Mouse (Mus musculus) forebrain, postnatal 0 days (tissue): Measurements from ENCODE around the gene Fzd1. TPM values are rescaled to one million over a fixed set of nuclear protein-coding genes. Genes with fewer than 3 reads are reported as not detected.
A peak's percentile ranks its signal among the peaks of the same experiment; 100 is the strongest.

Experiments
- ATAC-seq: fragments of 200-750 bp; cut with Nextera tagmentation; 2 replicates; pipeline ENCODE4 v1.8.0; 2017; ENCODE audit warnings: mild to moderate bottlenecking, moderate library complexity
- DNase-seq: peaks from one replicate; pipeline ENCODE4 v3.0.0-alpha.2; 2015
- H3K27ac ChIP-seq: fragments of 300-500 bp; sonication (generic); 2 replicates; pipeline ENCODE4 v1.5.1; 2014; ENCODE audit warnings: low read depth, mild to moderate bottlenecking, antibody characterized with exemption, low read length, moderate library complexity, mixed read lengths
- H3K27me3 ChIP-seq: fragments of 300-500 bp; sonication (generic); 2 replicates; pipeline ENCODE4 v1.6.1; 2014; ENCODE audit warnings: mild to moderate bottlenecking, low read length, mixed read lengths; ENCODE audit not compliant: insufficient read depth
- H3K36me3 ChIP-seq: fragments of 300-500 bp; sonication (generic); 2 replicates; pipeline ENCODE4 v1.6.1; 2014; ENCODE audit warnings: mild to moderate bottlenecking, moderate library complexity; ENCODE audit not compliant: insufficient read depth
- H3K4me1 ChIP-seq: fragments of 300-500 bp; sonication (generic); 2 replicates; pipeline ENCODE4 v1.6.1; 2014; ENCODE audit warnings: antibody characterized with exemption; ENCODE audit not compliant: insufficient read depth
- H3K4me2 ChIP-seq: fragments of 300-500 bp; sonication (generic); 2 replicates; pipeline ENCODE4 v1.6.1; 2014; ENCODE audit warnings: low read depth, mild to moderate bottlenecking, moderate library complexity
- H3K4me3 ChIP-seq: fragments of 300-500 bp; sonication (generic); 2 replicates; pipeline ENCODE4 v1.5.1; 2014; ENCODE audit warnings: low read depth, low read length, mixed read lengths
- H3K9ac ChIP-seq: fragments of 300-500 bp; sonication (generic); 2 replicates; pipeline ENCODE4 v1.6.1; 2014; ENCODE audit warnings: mild to moderate bottlenecking
- H3K9me3 ChIP-seq: fragments of 300-500 bp; sonication (generic); 2 replicates; pipeline ENCODE4 v1.6.1; 2016; ENCODE audit warnings: low read length
- CTCF ChIP-seq: sonication (generic); IDR thresholded peaks from 2 replicates; pipeline ENCODE4 v1.5.1; 2016; ENCODE audit warnings: antibody characterized with exemption, control low read depth, low read depth
- WGBS: fragments of 180-500 bp; shearing (Covaris S2); extraction: QIAGEN DNeasy Blood & Tissue Kit; methylation state at CpG from one replicate; pipeline ENCODE4 v1.1.7; 2014; 5-methylcytosine and 5-hydroxymethylcytosine counted together
- polyA plus RNA-seq: library from polyadenylated mRNA; unstranded; fragments of >200 nt; fragmentation: Nextera tagmentation; extraction: Ambion mirVana; gene quantifications from 2 replicates; pipeline ENCODE4 v1.2.1, GENCODE M21; 2015
- total RNA-seq: library from RNA; depleted of rRNA; stranded (reverse); fragments of >200 nt; gene quantifications from 2 replicates; pipeline ENCODE4 v1.2.3, GENCODE M21; 2014

Gene Fzd1
- total and polyA plus RNA-seq, 2 experiments from 2014 or later = 8.6 to 39.8 TPM

DNA sequence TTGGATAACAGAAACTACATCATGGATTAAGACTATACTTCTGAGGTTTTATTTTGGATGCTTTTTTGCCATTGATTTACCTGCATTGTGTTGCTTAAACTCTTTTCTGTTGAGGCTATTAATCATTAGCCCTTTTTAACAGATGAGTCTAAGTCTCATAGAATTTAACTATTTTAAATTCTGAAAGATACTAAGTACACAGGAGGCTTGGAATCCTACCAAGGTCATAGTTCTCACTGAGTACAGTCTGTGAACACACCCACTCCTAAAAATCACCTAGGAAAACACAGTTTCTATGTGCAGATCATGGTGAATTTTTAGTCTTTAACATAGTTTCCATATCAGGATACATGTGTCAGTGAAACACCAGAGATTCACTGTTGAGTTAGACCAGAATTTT is 4.1 kb upstream of the Fzd1 start:
- Histone ChIP-seq H3K27me3 (no peaks in the 10 kb centered on the region), H3K4me1 (peaks cover 7% of the 10 kb centered on the region; the same call in 1 of the 2 replicates), H3K9me3 (no peaks in the 10 kb centered on the region), H3K9ac (no peak overlapping the region), H3K27ac (no peak overlapping the region), H3K36me3 (no peaks in the 10 kb centered on the region), H3K4me2 (no peak overlapping the region), H3K4me3 (no peak overlapping the region)
- DNase-seq = no peak
- no peak for TF ChIP-seq CTCF
- ATAC-seq = no peak

DNA sequence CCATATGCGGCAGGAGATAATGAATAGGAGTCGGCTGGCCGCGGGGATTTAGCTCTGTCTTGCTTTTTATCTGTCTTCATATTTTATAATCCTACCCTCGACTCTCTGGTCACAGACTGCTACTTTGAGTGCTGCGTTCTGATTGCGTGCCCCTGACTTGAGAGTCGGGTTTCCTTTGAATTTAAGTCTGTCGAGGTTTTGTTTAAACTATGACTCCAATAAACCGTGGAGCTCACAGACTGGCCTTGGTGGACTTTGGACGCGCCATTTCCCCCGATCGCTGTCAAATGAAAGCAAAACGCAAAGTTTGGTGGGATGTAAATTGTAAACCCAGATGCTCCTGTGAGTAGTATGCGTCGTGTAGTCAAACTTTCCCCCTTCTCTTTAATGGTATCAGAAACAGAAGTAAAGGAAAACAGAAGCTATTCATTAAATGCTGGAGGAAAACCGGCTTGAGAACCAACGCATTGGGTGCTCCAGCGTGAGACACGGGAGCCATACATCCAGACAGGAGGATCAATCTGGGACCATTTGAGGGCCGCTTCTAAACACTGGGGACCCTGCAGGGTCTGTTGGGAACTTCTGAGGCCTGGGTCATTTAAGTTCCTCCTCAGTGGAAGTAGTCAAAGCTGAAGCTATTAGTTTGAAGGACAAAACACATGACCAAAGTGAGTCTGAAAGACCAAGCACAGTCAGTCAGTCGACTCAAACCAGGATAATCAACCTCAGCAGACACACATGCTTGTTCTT is 671 bp upstream of the Fzd1 start:
- H3K36me3 ChIP-seq = no peaks in the 10 kb centered on the region
- WGBS = under 1% methylated on average over 23 of the region's 23 CpGs
- H3K27ac ChIP-seq = peak overlapping the region; percentile 82
- no peaks in the 10 kb centered on the region for H3K9me3 ChIP-seq
- H3K4me1 ChIP-seq = peaks cover 7% of the 10 kb centered on the region; the same call in 1 of the 2 replicates
- H3K27me3 ChIP-seq = no peaks in the 10 kb centered on the region
- peak overlapping the region; percentile 83 for H3K4me3 ChIP-seq
- ATAC-seq (peak; percentile 18), DNase-seq (no peak)
- no peak for TF ChIP-seq CTCF
- H3K4me2 ChIP-seq = peak overlapping the region; percentile 99
- H3K9ac ChIP-seq = peak overlapping the region; percentile 66

DNA sequence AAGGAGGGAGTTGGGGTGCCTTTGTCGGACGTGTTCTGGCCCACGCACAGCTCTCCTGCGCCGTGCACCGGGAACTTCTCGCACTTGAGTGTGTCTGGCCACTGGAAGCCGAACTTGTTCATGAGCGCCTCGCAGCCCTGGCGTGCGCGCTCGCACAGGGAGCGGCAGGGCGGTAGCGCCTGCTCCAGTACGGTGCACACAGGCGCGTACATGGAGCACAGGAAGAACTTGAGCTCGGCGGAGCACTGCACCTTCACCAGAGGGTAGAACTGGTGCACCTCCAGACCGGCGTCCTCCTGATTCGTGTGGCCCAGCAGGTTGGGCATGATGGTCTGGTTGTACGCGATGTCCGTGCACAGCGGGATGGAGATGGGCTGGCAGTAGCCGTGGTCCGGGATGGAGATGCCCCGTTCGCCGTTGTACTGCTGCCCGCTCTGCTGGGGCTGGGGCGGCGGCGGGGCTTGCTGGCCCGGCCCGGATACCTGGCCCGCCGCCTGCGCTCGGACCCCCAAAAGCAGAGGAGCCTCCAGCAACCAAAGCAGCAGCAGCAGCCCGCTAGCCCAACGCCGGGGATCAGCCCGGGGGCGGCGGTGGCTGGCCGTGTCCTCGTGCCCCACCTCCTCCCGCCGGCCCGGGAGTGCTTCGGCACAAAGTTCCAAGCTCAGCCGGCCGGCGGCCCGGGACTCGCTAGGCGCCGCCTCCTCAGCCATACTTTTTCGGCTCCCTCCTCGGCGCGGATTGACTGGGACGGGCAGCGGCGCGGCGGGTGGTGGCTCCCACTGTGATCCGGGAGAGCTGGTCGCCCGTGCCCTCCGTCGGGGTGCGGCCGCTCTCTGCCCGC is 744 bp downstream of the Fzd1 start:
- WGBS = 1% methylated on average over 67 of the region's 80 CpGs
- no peaks in the 10 kb centered on the region for H3K36me3 ChIP-seq
- H3K4me2 ChIP-seq = peak overlapping the region; percentile 99
- peaks cover 7% of the 10 kb centered on the region; the same call in 1 of the 2 replicates for H3K4me1 ChIP-seq
- peak overlapping the region; percentile 83 for H3K4me3 ChIP-seq
- TF ChIP-seq CTCF = no peak
- peak overlapping the region; percentile 66 for H3K9ac ChIP-seq
- no peaks in the 10 kb centered on the region for H3K27me3 ChIP-seq
- peak overlapping the region; percentile 82 for H3K27ac ChIP-seq
- H3K9me3 ChIP-seq = no peaks in the 10 kb centered on the region
- DNase-seq (peak; percentile 75), ATAC-seq (peak; percentile 54)

DNA sequence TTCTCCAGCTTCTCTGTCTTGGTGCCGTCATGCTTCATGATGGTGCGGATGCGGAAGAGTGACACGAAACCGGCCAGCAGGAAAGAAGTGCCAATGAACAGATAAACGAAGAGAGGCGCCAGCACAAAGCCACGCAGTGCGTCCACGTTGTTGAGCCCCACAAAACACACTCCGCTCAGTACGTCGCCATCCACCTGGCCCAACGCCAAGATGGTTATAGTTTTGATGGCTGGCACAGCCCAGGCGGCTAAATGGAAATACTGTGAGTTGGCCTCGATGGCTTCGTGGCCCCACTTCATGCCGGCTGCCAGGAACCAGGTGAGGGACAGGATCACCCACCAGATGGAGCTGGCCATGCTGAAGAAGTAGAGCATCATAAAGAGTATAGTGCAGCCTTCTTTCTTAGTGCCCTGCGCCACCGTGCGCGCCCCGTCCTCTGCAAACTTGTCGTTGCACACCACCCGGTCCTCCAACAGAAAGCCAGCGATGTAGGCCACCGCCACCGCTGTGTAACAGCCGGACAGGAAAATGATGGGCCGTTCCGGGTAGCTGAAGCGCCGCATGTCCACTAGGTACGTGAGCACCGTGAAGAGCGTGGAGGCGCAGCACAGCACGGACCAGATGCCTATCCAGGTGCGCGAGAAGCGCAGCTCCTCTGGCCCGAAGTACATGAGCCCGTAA is 1.7 kb downstream of the Fzd1 start:
- H3K4me2 ChIP-seq = peak overlapping the region; percentile 99
- 1% methylated on average over 43 of the region's 43 CpGs for WGBS
- peak overlapping the region; percentile 66 for H3K9ac ChIP-seq
- no peak; the same call in 1 of the 2 replicates for ATAC-seq
- H3K27me3 ChIP-seq = no peaks in the 10 kb centered on the region
- peak overlapping the region; percentile 83 for H3K4me3 ChIP-seq
- H3K27ac ChIP-seq = peak overlapping the region; percentile 82; the same call in 1 of the 2 replicates
- H3K36me3 ChIP-seq = no peaks in the 10 kb centered on the region
- peaks cover 7% of the 10 kb centered on the region; the same call in 1 of the 2 replicates for H3K4me1 ChIP-seq
- peak; percentile 67 for DNase-seq
- peak; percentile 32 for TF ChIP-seq CTCF
- H3K9me3 ChIP-seq = no peaks in the 10 kb centered on the region

DNA sequence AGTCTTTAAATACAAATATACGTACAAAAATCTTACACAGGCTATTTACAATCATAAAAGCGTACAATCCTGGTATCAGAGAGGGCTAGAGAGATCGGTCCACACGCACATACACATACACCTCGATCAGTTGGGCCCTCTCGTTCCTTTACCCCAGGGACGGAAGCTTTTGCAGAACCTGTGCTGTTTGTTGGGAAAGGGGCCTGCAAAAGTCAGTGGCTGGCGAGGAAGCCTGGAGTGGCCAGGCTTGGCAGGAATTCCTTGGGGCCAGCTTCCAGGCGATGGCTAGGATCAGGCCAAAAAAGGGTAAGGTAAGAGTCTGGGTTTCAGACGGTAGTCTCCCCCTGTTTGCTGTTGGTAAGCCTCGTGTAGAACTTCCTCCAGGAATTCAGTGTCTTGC is 2.5 kb downstream of the Fzd1 start:
- H3K27ac ChIP-seq = no peak overlapping the region
- no peak for TF ChIP-seq CTCF
- H3K4me2 ChIP-seq = peak overlapping the region; percentile 99
- no peaks in the 10 kb centered on the region for H3K27me3 ChIP-seq
- H3K36me3 ChIP-seq = no peaks in the 10 kb centered on the region
- no peaks in the 10 kb centered on the region for H3K9me3 ChIP-seq
- WGBS = 27% methylated on average over 11 of the region's 11 CpGs
- H3K9ac ChIP-seq = peak overlapping the region; percentile 66
- peak overlapping the region; percentile 83 for H3K4me3 ChIP-seq
- DNase-seq = no peak
- peaks cover 7% of the 10 kb centered on the region; the same call in 1 of the 2 replicates for H3K4me1 ChIP-seq
- no peak for ATAC-seq

DNA sequence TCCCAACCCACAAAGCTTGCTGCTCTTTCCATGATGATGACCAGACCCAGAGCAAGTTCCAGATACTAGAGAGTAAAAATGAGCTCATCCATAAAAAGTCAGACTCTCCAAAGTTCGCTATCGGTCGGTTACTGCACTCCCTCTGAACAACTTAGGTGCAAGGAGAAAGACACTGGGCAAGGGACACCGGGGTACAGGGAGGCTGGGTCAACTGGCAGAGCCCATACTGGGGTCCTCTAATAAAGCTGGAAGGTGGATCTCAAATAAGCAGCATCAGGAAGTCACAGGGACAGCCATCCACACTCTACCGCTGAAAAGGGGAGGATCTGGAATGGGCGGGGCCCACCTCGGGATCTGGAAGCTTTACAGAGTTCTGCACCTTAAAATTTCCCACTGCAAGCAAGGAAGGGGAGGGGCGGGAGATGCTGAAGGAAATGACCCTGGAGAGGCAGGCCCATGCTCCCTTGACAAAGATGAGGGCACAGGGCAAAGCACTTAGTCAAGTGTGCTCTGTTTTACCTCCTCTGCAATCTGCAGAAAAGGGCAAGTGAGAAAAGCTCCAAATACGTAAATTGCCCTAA is 3.0 kb downstream of the Fzd1 start:
- peak overlapping the region; percentile 83 for H3K4me3 ChIP-seq
- peak overlapping the region; percentile 99 for H3K4me2 ChIP-seq
- H3K36me3 ChIP-seq = no peaks in the 10 kb centered on the region
- H3K4me1 ChIP-seq = peaks cover 7% of the 10 kb centered on the region; the same call in 1 of the 2 replicates
- WGBS = 26% methylated on average over 9 of the region's 9 CpGs
- H3K27ac ChIP-seq = no peak overlapping the region
- no peaks in the 10 kb centered on the region for H3K9me3 ChIP-seq
- DNase-seq = no peak
- H3K27me3 ChIP-seq = no peaks in the 10 kb centered on the region
- no peak for TF ChIP-seq CTCF
- ATAC-seq = no peak
- peak overlapping the region; percentile 66 for H3K9ac ChIP-seq
